Mouse (Mus musculus): ENCODE data around the gene Camk1d.
"Not testable (repeated sequence)": the region's sequence is repeated elsewhere in the genome, so short reads cannot be mapped to it uniquely, and the experiment has no call there.

Gene Camk1d

DNA sequence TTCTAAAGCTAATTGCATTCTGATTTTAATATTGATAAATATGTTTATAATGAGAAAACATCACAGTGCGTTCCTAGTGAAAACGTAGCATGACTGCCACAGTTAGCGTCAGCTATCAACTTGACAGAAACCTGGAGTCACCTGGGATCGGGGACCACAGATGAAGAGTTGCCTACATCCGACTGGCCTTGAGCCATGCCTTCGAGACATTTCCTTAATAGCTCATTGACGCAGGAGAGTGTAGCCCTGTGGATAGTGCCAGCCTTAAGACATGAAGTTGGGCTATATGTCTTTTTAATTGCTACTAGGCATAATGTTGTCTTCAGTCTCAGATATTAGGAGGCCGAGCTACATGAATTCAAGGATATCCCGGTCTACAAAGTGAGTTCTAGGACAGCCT, 315.8 kb downstream of the Camk1d start:
- no peak for DNase-seq (ENCODE audit: low read depth, low spot score)

DNA sequence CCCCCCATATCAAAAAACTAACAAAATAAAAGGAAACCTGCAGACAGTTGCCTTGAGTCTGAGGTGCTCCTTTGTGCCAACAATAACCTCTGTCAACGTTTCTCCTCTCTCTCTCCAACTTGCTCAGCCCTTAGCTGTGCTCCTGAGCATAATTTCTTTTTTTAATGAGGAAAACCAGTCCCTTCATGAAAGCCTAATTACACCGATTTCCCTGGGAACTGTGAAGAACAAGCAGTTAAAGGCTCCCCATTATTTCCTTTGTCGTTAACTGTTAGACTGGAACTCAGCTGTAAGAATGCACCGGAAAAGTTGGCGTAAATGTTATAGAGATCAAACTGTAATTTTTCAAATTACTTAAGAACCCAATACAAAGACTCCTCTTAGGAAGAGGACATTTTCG, 316.3 kb downstream of the Camk1d start:
- DNase-seq (ENCODE audit: low read depth, low spot score): no peak

DNA sequence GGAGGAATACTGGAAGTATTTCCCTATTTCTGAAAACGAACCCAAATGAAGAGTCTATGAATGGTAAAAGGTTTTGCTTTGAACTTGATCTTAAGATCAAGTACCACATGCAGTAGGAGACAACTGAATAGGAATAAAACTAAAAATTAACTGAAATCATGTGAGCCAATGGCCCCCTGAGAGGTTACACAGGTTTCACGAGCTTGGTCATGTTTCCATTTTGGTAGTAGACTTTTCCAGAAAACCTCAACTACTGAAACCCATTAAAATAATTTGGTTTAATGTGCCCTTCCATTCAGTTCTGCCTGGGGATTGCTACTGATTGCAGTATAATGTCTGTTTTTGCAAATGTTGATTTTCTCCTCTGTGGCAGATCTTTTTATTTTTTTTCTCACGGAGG, 316.8 kb downstream of the Camk1d start:
- DNase-seq (ENCODE audit: low read depth, low spot score): no peak

- DNase-seq (ENCODE audit: low read depth, low spot score): no peak
Observed at GRCm38 (mm10) chr2:5396415-5396814, 317.9 kb downstream of the Camk1d start.

DNA sequence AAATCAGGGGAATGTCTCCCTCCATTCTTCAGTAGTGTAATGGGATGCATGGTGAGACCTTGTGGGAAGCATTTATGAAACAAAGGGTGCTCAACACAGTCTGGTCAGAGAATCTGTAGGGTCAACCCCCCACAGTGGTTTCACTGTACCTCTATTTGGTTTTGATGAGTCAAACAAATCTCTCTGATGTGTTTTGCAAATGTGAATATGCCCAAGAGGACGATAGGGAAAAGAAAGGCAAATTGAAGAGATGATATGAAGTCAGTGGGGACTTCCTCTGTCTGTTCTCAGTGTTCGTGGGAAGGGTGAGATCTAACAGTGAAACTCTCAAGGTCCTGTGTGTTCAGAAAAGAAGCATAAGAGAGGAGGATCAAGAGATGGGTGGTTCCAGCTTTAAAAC, 318.4 kb downstream of the Camk1d start:
- DNase-seq (ENCODE audit: low read depth, low spot score): no peak

DNA sequence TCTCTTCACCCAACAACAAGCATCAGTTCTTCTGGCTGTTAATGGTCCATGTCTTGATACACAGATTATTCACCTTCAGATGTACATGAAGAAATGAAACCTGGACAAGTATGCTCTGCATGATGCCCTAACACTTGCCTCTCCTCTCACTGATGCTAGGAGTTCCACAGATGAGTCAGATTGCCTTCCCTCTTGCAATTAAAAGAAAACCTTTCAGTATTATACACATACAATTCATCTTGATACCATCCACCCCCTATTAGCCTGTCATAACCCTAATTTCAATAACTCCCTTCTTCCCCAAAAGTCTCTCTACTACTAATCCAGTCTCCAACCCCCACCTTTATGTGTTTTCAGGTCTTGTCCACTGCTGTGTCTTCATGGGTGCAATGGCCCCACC, 321.4 kb downstream of the Camk1d start:
- DNase-seq (ENCODE audit: low read depth, low spot score): no peak

- DNase-seq (ENCODE audit: low read depth, low spot score): no peak
Observed at GRCm38 (mm10) chr2:5392470-5392869, 321.8 kb downstream of the Camk1d start.

GRCm38 (mm10) chr2:5388381-5388780, 325.9 kb downstream of the Camk1d start:
- DNase-seq (ENCODE audit: low read depth, low spot score): no peak

DNA sequence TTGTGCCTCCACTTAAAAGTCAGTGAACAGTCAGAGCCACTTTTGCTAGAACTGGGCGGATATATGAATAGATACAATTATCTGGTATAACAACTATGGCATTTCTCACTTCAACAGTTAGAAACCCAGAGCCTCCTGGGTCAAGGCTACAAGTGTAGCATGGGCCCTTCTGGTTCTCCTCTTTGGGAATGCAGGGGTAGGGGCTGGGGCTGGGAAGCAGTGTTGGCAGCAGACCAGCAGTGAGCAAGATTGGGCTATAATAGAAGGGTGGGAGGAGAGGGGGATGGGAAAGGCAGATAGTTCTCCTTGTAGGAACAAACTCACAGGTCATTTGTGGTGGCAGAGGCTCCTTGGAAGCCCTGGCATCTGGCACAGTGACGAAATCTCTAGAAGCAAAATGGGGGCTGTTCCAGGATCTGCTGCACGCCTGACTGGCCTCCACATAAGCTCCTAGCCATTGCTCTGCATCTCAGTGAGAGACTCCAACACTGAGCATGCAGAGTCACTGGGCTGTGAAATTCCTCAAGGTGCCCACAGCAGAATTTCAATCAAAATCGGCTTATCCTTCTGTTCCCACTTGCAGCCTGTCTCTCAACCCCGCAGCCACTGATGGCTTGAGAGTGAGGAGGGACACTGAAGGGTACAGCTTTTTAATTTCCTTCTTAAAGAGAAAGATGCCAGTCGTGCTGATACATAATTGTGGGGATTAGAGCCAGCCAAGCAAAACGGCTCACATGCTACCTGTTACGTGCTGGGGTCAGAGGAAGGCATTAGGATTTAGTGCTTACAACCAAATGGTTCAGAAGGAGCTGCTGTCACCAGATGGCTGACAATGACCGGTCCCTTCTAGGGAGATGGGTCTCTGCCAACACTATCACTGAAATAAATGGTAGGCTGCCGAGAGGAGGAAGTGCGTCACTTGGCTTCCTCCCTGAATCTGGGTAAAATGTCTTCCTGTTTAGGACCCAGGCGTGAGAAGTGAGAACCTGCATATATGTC, 332.3 kb downstream of the Camk1d start:
- no peak for DNase-seq (ENCODE audit: low read depth, low spot score)

DNA sequence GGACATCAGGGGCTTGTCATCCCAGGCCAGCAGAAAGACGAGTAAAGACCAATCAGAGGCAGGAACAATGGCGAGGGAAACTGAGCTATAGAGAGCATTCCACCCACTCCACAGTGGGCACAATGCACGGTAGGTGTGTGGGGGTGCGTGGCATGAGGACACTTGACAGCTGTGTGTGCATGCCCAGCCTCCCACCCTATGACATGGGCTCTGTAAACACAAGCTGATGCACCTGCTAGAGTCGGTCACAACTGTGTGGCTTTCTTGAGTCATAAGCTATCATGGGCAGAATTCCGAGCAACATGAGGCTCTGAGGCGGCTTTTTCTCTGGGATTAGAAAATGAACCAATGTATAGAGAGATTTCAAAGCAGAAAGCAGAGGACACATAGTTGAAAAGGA, 333.3 kb downstream of the Camk1d start:
- no peak for DNase-seq (ENCODE audit: low read depth, low spot score)

GRCm38 (mm10) chr2:5378922-5379321, 335.4 kb downstream of the Camk1d start:
- not testable (repeated sequence) for DNase-seq (ENCODE audit: low read depth, low spot score)

DNA sequence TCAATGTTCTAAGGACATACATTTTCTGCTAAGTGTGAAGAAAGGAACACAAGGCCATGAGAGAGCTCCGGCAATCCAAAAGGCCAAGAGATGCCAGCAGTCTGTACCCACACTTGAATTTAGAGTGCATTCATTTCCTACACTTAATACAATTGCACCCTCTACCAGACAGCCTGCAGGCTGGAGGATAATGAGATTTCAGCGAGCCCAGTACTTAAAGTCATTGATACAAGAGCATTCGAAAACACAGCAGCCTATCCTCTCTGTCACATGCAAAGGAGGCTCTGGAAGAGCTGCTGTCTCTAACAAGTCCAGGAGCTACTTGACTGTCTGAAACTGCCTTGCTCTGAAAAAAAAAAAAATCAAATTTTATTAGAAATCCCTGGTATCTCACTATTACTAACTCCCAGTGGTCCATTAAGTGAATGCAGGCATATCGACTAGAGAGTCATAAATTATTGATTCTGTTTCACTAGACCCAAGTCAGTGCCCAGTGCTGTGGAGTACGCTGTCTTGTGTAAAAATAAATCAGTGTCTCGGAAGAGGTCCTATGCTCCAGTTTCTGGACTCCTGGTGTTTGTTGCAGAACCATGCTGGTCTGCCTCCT, 336.1 kb downstream of the Camk1d start:
- DNase-seq (ENCODE audit: low read depth, low spot score): no peak

DNA sequence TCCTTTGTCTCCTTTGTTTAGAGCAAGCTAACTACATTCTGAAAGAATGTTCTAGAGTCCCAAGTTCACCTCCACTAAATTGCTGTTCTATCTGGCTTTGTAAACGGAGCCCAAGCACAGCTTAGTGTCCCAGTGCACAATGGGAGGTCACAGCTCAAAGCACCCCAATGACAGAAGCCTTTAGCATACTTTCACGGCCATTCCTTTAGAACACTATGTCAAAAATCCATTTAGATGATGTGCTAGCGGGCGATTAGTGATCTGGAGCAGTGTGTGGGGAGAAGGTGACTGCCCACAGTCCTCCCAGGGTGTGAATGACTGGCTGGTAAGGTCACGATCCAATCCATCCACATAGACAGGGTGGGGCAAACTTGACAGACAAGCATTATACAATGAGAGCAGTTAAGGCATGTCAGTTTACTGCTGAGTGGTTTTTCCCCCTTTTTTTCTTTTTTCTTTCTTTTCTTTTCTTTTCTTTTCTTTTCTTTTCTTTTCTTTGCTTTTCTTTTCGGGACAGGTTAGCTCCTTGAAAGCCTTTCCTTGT, 341.4 kb downstream of the Camk1d start:
- DNase-seq (ENCODE audit: low read depth, low spot score): no peak

DNA sequence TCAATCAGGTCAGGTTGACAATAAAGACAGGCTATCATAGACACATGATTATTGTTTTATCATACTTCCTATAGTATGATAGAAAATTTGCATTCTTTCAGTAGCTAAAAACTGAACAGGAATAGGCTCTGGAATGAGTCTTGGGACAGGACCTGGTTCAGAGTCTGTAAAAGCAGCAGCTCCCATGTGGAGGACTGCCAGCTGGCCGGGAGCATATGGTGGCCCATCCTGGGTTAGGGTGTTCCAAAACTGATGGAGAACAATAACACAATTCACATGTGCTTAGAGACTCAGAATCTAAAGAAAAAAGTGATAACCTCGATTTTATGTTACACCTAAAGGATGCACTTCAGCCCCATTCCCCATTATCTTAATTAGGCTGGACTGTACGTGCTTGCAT, 343.0 kb downstream of the Camk1d start:
- DNase-seq (ENCODE audit: low read depth, low spot score): no peak

DNA sequence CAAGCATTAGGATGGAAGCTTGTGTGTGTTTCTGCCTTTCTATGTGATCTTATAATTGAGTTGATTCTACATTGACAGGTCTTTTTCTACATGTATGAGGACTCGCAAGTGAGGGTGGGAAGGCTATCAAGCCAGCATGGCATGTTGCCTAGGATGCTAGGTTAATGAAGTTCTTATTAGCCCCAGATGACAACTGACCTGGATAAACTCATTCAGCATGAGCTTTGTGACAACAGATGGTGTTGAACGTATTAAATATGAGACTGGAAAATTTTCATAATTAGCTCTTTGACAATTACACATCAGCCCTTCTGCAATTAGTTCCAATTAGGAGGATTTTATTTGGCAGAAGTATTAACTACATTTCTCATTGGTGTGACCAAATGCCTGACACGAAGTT, 343.7 kb downstream of the Camk1d start:
- no peak for DNase-seq (ENCODE audit: low read depth, low spot score)

GRCm38 (mm10) chr2:5363836-5364235, 350.5 kb downstream of the Camk1d start:
- DNase-seq (ENCODE audit: low read depth, low spot score): no peak

- DNase-seq (ENCODE audit: low read depth, low spot score): no peak
Observed at GRCm38 (mm10) chr2:5358049-5358448, 356.3 kb downstream of the Camk1d start.

DNA sequence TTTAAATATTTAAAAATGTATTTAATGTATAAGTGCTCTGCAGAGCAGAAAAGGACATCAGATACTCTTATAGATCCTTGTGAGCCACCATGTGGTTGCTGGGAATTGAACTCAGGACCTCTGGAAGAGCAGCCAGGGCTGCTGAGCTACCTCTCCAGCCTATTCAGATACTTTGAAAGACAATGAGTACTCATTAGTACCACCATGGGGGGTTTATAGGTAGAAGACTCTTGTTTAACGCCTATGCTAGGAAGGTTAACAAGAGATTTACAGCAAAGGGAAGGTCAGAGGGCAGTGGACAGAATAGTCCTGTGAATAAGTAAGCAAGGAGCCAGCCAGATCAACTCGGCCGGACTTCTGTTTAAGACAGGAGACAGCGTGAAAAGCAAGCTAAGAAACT, 357.3 kb downstream of the Camk1d start:
- no peak for DNase-seq (ENCODE audit: low read depth, low spot score)

DNA sequence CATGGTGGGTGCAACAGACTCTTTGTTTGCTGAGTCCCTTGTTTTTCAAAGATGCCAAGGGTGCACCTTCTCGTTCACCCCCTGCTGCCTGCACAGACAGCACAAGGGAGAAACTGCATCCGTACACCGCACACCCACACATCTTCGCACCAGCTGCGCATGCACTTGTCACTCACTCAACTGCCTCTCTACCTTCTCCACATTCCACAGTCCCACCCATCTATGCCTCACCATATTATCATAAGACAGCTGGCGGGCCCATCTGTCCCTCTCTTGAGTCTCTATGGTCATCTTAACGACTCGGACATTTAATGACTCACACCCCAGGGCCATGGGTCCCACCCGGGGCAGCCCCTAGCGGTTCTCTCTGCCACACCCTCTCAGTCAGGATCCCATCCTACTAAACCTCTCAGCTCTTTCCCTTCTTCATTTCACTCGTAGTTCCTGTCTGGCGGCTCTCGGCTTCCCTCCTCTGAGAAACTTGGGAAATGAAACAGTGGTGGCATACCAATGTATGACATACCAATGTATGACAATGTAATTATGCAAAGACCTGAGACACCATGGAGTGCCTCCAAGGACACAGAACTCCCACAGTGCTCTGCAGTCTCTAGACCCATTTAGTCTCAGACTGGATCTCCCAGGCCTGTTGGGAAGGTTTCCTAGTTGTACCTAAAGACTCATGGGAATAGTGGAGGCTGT, 361.3 kb downstream of the Camk1d start:
- no peak for DNase-seq (ENCODE audit: low read depth, low spot score)

GRCm38 (mm10) chr2:5345344-5345743, 369.0 kb downstream of the Camk1d start:
- DNase-seq (ENCODE audit: low read depth, low spot score): no peak

DNA sequence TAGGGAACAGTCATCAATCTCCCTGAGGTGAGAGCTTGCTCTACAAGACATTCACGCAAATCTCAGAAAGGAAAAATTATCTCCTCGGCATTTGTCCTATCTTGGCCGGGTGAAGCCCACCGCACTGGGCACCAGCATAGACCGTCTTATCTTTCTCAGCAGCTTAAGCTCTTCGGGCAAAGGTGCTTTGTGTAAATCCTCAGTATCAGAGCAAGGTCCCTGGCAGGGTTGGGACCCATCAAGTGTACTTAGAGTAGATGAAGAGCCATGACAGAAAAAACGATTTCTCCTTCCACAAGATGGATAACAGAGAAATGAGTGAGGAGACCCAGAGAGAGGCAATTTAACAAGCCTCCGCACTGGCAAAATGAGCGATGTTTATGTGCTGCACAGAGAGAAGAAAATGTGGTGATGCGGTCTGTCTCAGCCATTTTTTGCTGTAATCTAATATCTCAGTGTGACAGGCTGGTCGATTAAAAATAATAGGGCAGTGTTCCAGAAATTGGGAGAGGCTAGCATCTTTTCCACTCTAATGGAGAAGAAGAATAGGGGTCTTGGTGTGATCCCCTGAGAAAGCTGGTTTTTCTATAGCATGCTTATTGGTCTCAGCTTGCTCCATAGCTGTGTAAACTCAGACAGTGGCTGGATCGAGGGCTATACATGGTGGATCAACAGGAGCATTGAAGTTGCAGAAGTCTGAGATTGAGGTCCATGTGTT, 386.6 kb downstream of the Camk1d start:
- no peak for DNase-seq (ENCODE audit: low read depth, low spot score)

Measured in brain, embryonic 18.5 days (tissue).